Mouse (Mus musculus) MN1 (cell line): ENCODE measurements around the gene Prr12.

Source experiments
- DNase-seq: peaks from one replicate; pipeline ENCODE4 v3.0.0-alpha.2; 2016; ENCODE audit warnings: low spot score

The Prr12 gene

DNA sequence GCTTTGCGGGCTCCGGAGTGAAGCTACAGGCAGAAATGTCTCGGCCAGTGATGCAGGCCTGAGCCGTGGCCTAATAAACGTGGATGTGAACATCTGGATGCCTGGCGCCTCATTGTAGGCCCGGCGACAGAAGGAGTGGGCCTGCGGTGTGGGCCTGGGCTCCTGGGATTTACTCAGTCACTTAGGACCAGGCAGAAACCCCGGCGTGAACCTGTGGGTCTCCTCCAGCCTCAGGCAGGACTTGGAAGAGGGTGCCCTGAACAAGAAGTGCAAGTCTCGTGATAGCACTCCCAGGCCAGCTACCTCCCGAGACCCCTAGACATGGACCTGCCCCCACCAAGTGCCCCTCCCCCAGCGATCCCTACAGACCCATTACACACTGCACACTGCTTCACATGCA, 24.6 kb upstream of the Prr12 start:
- DNase-seq, result no peak

GRCm38 (mm10) chr7:45076501-45076900, 23.8 kb upstream of the Prr12 start:
- no peak for DNase-seq

- peak; percentile 29 for DNase-seq
Observed at GRCm38 (mm10) chr7:45075405-45075804, 22.7 kb upstream of the Prr12 start.

DNA sequence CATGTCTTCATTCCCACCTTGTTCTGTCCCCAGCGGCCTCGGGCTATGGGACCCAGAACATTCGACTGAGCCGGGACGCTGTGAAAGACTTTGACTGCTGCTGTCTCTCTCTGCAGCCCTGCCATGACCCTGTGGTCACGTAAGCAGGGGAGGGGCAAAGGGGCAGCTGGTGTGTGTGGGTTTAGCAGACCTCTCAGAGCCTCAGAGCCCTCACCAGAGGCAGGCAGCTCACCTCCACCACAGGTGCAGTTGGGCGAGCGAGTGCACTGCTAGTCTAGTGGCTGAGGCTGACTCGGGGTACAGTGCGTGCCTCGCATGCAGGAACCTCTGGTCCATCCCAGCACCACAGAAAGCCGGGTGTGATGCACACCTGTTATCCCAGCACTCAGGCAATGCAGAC, 21.3 kb upstream of the Prr12 start:
- no peak for DNase-seq

DNA sequence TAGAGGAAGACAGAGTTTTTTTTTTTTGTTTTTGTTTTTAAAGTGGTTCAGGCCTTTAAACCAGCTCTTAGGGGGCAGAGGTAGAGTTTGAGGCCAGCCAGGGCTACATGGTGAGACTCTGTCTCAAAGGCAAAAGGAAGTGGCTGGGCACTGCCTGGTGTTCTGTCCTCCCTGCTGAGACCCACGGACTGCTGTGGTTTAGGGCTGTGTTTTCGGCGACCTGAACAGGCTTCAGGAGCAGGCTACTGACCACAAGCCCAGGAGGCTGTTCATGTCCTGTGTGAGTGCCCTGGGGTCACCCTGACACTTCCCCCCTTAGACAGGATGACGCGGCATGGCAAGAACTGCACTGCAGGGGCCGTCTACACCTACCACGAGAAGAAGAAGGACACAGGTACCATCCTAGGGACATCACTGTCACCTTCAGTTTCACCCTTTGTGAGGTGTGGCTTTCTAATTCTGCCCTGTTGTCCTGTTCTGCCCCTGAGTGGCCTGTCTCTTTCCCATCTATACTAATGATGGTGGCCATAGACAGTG, 20.6 kb upstream of the Prr12 start:
- DNase-seq, result no peak

GRCm38 (mm10) chr7:45072230-45072629, 19.5 kb upstream of the Prr12 start:
- no peak for DNase-seq

DNA sequence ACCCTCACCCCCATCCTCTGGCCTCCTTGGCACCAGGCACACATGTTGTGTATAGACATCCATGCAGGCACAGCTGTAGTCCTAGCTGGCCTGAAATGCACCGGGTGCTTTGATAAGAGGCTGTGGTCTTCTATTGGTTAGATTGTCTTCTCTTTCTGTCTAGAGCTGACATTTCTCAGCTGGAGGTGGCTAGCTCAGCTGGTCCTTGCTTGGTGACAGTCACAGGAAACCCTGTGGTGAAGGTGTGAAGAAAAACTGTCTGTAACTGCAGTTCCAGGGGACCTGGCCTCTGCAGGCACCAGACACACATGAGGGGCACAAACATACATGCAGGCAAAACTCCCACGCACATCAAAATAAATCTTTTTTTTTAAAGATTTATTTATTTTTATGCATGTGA, 17.0 kb upstream of the Prr12 start:
- no peak for DNase-seq

GRCm38 (mm10) chr7:45068000-45068318, 15.3 kb upstream of the Prr12 start:
- DNase-seq, result no peak

DNA sequence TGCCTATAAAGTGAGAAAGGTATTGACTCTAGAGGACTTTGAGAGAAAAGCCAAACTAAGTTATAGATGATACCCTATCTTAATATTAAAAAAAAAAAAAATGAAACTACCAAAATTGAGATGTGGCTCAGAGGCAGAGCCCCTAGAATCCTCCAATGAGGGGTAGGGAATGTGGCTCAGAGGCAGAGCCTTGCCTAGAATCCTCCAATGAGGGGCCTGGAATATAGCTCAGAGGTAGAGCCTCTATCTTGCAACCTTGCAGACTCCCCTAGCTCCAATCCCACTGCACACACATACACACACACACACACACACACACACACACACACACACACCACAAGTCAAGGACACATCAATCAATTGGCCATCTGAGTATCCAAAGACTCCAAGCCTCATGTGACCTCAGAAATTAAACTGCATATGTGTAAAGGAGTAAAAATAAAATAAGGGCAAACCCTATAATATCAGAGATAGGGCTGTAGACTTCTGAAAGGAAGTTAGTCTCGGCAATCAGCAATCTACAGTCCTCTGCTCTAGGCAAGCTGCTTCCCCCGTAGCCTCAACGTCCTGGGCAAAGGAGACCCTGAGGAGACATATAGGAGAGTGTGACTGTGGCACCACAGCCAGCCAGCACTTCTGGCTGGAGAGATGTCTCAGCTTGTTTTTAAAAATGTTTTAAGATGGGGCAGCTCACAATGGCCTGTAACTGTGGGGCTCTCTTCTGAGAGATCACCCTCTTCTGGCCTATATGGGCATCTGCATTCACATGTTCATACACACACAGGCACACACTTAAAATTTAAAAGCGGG, 14.7 kb upstream of the Prr12 start:
- DNase-seq, result no peak

DNA sequence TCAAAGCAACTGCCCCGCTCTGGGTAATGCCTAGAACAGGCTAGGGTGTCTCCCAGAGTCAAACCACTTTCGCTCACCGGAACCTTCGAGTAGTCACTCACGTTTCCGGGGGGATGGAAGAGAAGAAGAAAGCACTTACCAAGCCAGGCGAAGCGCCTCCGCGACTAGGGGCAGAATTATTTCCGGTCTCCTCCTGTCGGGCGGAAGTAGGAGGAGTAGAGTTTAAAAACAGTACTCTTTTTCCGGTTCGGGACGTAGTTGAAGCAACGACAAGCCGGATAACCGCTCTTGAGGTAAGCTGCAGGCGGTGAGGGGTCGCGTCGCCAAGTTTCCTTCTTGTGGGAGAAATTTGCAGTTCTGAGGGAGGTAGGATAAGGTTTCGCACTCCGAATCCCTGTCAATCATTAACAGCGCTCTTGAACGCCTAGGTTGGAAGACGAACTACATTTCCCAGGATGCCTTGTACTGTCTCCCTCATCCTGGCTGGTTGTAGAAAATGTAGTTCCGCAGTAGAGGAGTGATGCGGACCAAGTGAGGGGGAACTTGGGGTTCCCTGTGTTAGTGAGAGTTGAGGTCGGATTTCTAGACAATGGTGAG, 9.7 kb upstream of the Prr12 start, which contains the start of the genes Nosip and Prrg2:
Gene Nosip (plus strand): TSS at position 191 of the 597 bp plus-strand sequence.
Gene Prrg2 (minus strand): TSS at position 439 of the 597 bp plus-strand sequence.
- DNase-seq, result peak; percentile 97

DNA sequence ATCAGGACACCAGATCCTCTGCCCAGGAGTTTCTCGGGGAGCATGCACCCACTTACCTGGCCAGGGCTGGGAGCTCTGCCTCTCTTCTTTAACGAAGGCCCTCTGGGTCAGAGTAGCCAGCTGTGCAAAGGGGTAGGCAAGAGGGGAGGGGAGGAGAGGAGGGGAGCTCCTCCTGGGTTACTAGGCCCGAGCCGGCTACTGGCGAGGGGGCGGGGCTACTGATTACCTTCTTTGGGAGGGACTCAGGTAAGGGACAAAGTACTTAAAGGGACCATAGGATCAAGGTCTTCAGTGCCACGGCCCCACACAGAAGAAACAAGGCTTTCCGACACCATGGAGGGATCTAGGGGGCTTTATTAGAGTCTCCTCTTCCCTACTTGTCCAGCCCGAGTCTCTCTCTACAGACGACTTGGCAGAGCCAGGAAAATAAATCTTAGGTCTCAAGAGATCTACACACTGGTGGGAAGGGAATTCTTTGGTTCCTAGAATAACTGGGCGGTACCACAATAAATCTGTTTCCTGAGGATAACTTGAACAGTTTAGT, 8.9 kb upstream of the Prr12 start:
- DNase-seq, result no peak

DNA sequence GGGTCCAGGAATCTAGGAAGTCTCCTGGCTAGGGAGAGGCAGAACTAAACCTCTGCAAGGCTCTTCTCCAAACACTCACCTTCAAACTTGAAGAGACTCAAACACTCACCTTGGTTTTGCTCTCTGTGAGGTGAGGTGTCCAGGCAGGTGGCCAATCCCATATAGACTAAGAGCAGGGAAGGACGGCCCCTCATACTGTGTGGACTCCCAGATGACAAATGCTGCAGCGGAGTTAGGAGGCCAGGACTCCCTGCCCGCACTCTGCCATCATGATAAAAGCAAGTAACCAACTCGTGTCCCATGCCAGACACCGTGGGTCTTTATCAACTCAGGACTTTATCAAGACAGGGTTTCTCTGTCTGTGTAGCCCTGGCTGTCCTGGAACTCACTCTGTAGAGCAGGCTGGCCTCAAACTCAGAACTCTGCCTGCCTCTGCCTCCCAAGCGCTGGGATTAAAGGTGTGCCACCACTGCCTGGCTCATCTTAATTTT, 8.0 kb upstream of the Prr12 start:
- no peak for DNase-seq

DNA sequence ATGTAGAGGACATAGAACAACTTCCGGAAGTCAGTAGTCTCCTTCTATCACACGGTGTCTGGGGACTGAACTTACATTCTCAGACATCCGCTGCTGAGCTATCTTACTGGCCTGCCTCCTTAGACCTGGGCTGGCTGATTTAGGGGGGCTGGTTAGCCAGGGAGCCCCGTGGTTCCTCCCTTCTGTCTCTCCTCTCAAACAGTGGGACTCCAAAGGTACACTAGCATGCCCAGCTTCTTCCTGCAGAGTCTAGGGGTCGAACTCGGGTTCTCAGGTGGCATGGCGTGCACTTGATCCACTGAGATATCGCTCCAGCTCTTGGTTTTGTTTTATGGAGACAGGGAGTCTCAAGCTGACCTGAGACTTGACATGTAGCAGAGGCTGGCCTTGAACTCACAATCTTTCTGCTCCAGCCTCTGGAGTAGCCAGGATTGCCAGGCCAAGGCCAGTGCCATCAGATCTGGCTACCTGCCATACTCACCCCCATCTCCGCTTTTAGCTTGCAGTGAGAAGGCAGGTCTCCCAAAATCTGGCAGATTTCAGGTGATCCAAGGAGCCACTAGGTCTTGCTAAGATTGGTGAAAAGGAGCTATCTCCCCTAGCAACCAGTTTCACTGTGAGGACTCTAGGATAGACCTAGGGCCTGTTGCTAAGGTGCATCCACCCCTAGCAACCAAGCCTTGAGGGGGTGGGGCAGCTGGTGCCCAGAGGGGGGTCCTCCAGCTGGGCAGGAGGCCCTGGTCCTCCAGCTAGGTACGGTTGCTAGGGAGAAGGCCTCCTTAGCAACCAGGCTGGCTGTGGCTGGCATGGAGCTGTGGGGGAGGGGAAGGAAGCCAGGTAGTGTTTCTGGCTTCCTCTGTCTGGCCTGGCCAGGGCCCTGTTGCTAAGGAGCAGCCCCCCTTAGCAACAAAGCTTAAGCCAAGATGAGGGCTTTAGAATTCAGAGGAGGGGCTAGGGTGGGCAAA, 6.2 kb upstream of the Prr12 start:
- DNase-seq, result peak; percentile 61

- DNase-seq, result no peak
Observed at GRCm38 (mm10) chr7:45056972-45057348, 4.3 kb upstream of the Prr12 start.

- DNase-seq, result no peak
Observed at GRCm38 (mm10) chr7:45056329-45056971, 3.8 kb upstream of the Prr12 start.

- peak; percentile 93 for DNase-seq
Observed at GRCm38 (mm10) chr7:45053931-45054510, 1.3 kb upstream of the Prr12 start.

GRCm38 (mm10) chr7:45053117-45053930, 643 bp upstream of the Prr12 start:
- DNase-seq, result peak; percentile 80

- DNase-seq, result peak; percentile 42
Observed at GRCm38 (mm10) chr7:45052181-45052861, 360 bp downstream of the Prr12 start.

DNA sequence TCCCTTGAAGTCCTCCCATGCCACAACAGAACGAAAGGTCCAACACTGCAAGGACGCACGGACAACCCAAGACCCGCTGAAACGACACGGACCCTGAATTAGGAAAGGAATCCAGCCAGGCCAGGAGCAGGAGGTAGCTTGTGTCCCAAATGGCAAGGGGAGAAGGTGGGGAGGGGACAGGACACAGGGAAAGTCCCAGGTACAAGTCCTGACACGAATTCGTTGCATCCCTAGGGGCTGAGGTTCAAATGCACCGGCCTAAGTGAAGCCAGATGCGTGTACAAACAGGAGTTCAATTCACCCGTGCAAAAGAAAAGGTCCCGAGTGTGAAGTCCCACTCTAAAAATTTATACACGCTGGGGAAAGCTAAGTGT, 1.1 kb downstream of the Prr12 start:
- DNase-seq, result peak; percentile 21
